Mouse (Mus musculus) adrenal gland, postnatal 25 days (tissue): Measurements from ENCODE around the gene Six3. TPM values are rescaled to one million over a fixed set of nuclear protein-coding genes. Genes with fewer than 3 reads are reported as not detected.

Source experiments
- DNase-seq: peaks from one replicate; pipeline ENCODE4 v3.0.0; 2021; ENCODE audit warnings: mixed read lengths
- total RNA-seq: library from RNA; stranded (reverse); gene quantifications from 2 replicates; pipeline ENCODE4 v1.2.3, GENCODE M21; 2021

The Six3 gene
- total RNA-seq, 1 experiment from 2014 or later, result not detected

DNA sequence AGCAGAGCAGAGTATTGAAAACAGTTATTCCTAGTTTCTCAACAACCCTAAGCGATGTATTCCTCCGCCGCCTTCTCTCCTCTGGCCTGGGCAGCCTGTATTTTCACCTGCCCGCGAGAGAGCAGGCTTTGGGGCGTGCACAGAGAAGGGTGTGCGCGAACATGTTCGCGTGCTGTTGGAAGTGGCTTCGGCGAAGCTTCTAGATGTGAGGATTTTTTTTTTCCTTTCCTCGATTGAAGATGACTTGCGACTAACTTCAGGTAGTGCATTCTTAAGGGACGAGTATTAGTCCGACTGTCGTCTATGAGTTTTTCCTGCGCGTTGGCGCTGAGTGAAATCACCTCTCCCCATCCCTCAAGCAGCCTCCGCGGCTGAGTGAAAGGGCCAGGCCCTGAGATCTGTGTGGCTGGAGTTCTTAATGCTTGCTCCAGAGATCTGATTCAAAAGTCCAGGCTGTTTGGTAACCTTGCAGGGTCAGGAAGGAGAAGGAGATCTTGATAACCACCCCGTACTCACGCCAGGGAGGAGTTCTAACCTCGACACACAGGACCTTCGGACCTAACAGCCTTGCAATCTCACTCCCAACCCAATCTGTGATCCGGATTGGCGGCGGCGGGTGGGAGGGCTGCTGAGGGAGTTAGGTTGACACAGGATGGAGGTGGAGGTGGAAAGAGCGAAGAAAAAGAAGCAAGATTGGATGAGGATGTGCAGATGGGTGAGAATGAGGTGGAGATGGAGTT is 712 bp upstream of the Six3 start:
- no peak for DNase-seq

DNA sequence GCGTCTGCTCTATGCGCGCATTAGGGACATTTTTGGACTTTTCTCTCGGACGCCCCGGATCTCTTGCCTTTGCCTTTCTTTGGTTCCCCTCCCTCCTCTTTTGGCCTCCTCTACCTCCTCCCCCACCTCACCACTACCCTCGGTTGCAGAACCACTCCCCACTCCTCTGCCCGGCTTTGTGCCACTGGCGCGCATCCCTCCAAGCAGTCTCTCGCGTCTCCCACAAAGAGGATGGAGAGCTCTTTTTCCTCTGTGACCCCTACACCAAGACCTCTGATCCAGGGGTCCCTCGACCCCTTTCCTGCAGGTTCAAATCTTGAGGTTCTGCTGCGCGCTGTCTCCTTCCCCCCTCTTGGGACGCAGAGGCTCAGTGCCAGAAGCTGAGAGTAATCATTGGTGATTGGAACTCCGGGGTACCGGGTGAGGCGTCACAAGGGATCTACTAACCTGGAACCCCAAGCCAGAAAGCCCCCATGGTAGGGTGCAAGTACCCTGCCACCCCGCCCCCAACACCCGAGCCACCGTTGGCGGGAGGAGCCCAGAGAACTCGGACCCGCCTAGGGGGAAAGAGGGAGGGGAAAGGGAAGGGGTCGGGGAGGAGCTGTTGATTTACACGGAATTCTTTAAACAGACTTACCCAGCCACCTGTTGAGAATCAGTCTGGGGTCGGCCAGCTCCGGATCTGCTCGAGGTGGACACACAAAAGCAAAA is 758 bp downstream of the Six3 start:
- no peak for DNase-seq

DNA sequence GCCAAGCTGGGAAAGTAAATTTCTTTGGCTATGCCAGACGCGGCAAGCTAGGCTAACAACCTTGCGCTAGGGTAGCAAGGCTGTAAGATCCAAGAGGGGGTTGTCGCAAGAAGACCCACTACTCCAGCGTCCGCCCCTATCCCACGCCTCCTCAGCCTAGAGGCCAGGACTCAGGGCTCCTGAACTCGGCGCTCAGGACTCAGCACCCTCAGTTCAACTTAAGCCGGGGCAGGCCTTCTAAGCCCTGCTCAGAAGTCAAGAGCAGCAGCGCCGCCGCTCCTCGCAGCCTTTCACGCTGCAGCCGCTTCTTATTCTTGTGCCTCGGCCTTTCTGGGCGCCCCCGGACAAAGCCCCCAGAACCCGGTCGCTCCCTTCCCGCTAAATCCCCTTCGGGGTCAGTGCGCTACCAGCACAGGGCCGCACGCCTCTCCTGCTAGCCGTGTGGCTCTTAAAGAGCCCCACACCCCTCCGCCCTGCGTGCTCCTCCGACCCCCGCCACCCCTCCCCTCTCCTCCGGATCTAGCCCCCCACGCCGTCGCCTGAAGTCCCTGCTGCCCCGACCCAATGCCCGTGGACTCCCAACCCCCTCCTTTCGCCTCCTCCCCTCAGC is 1.4 kb downstream of the Six3 start:
- no peak for DNase-seq

DNA sequence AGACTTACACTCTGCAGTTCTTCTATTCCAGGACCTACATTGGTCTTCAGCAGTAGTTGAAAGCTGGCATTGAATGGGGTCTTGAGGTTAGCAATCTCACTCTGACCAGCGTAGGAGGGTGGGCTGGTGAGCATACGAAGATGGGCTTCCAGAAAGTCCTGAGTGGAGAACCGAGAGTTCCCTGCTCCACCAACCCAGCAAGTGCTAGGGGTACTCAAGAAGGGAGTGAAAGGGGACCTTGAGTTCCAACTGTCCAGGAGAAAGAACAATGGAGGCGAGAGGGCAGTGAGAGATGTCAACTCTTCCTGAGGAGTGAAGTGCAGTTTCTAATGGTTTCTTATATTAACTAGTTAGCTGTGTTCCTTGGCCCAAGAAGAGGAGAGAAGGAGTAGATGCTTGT is 2.2 kb downstream of the Six3 start:
- no peak for DNase-seq

DNA sequence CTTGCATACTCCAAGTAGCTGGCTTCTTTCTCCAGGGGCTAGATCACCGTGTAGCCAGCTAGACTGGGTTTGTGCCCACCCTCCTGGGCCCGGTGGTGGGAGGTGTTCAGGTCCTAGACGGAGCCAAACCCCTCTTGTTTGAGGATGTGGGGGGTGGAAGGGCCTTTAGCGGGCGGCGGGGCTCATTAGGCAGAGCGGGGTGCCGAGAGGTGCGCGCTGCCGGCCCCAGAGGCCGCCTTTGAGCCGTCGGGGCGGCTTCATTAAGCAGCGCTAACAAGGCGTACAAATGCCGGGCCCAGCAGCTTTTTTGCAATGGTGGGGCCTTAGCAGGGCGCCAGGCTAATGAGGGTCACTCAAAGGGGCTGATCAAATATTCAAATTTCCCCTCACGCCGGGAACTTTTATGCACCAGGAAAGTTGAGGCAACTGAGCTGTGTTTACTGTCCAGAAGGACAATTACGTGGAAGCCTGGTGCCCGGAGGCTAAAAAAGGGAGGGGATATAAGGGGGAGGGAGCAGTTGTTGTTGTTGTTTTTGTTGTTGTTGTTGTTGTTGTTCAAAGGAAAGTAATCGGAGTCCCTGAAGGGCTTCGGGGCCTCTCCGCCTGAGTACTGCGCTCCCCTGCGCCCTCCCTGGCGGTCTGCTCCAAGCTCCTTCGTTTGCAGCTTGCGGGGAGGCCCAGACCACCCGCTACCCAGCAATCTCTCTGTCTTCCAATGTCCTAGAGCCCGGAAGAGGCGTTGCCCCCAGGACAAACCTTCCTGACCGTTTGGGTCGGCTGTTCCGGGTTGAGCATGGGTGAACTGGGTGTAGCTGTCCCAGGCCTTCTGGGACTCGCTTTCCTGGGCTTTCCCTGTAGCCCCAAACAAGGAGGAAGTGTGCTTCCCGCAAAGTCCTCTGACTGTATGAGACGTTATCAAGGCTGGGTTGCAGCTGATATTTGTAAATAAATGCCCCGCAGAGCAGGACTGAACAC is 3.4 kb downstream of the Six3 start:
- DNase-seq, result no peak

DNA sequence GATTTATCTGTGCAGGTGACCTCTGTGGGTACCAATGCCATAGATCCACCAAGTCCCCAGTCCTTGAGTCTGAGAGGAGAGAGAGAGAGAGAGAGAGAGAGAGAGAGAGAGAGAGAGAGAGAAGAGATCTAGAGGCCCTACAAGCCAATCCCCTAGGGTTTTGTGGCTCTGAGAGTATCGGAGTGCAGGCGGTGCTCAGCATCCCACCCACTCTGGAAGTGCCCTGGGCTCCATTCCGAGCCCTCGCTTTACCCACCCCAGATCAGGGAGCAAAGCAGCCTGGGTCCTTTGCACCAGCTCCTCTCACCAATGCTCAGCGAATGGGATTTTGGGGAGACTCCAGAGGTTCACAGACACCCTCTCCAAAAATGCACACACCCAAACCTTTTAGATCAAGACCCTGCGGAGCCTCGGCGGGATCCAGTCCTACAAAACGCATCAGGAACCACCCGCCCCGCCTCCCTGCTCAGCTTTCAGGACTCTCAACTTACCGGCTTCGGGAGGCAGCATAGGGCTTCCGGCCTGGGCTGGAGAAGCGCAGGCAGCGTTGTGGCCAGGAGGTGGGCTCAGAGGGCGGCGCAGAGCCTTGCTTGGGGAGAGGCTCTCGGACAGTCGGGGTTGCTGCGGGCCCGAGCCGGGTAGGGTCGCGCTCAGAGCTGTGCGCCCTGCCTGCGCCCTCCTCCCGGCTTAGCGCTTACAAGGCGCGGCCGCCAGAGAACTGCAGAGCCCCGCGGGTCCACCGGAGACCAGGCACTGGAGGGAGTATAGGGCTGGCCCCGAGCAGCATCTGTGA is 4.4 kb downstream of the Six3 start:
- no peak for DNase-seq

DNA sequence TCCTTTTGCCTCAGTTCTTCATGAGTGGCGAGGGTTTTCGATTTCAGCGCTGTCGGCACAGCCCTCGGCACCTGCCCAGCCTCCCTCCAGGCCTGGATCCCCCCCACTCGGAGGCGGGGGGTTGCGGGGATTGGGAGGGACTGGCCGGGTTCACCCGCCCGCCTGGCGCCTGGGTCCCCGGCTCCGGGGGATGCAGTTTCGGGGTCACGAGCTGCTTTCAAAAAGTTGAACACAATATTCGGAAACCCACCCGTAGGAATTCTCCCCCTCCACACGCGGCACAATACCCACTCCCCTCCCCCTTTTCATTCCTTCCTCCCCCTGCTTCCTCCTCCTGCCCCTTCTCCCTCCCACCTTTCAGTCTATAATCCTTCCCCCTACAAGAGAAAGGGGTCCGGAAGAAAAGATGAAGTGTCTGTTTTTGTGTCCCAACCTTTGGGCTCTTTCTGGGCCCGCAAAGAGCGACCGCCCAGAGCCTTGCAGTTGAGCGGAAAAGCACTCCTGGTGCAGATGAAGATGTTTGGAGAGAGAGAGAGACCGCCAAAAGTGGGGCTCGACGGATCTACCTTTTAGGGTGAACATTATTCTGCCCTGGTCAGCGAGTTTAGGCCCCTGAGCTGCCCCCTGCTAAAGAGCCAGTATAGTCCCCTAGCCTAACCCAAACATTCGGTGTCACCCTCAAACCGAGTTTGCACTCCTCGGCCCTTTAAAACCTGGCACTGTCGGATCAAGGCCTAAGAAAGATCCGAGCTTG is 5.1 kb downstream of the Six3 start:
- DNase-seq, result no peak

DNA sequence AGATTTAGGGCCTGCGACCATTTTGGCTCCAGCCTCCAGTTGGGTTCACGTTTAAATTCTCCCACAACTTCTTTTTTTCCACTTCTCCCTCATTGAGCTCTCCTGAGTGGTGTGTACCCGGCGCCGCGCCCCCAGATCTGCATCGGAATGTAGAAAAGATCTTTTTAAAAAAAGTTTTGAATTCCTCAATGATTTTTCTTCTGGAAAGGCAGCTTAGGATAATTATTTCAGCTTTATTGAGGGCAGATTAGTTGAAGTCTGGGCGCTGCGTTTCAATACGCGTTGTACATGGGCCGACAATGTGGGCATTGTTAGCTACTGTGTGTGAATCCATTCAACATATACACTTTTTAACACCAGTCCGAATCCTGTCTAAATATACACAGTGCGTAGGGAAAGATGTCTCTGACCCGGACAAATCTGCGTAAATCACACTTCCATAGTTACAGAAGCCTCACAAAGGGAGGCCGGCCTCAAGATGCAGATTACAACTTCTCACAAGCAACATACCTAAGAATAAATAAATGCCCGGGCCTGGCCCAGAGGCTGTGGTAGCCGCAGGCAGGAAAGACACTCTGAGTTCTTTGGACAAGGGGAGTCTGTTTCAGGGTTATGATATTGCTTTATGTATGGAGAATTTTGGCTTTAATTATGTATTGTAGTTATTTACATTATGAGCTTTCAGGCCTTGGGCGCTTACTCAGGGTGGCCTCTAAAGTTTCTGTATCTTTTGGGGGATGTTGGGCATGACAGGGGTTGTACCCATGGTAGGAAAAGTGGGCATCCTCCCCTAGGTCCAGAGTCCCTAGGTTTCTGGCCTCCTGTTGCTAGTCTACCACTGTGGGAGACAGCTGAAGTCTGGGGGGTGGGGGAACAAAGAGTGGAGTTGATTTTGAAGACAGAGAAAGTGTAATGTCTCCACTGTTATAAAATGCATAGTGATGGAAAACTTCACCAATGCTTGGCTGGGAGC is 6.0 kb downstream of the Six3 start:
- no peak for DNase-seq

DNA sequence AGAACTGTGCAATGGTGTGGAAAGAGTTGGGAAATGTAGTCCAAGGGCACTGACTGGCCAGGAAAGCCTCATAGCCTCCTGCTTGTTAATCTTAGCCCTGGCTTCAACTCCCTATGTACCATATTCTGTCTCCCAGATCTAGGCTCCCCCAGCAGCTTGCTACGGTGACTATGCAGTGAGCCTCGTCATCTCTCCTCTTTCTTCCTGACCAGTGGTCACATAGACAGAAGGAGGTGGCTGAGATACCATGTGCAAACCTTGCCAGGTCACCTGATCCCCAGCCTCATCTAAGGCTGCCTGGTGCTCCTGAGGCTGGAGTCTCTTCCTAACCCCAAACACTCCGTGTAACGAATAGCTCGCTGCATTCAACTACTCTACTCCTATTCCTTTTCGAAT is 6.7 kb downstream of the Six3 start:
- DNase-seq, result no peak

DNA sequence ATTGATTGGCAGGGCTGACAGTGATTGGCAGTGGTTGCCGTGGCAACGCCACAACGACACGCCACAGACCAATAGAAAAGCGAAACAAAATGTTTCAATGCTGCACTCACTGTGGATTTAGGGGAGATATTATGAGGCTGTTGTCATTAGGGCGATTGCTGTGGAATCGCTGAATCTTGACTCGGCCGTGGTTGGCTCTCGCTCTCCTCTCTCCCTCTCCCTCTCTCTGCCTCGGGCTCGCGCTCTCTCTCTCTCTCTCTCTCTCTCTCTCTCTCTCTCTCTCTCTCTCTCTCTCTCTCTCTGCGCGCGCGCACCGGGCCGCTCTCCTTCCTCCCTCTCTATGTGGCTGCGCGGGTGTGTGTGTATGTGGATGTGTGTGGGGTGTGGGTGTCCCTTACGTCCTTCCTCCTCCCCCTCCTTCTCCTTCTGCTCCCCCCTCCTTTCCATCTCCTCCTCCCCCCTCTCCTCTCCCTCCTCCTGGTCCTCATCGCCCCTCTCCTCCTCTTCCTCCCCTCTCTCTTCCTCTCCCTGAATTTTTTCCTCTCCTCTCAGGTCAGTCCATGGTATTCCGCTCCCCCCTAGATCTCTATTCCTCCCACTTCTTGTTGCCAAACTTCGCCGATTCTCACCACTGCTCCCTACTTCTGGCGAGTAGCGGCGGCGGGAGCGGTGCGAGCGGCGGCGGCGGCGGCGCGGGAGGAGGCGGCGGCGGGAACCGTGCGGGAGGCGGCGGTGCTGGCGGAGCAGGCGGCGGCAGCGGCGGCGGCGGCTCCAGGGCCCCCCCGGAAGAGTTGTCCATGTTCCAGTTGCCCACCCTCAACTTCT is 7.5 kb downstream of the Six3 start:
- no peak for DNase-seq

DNA sequence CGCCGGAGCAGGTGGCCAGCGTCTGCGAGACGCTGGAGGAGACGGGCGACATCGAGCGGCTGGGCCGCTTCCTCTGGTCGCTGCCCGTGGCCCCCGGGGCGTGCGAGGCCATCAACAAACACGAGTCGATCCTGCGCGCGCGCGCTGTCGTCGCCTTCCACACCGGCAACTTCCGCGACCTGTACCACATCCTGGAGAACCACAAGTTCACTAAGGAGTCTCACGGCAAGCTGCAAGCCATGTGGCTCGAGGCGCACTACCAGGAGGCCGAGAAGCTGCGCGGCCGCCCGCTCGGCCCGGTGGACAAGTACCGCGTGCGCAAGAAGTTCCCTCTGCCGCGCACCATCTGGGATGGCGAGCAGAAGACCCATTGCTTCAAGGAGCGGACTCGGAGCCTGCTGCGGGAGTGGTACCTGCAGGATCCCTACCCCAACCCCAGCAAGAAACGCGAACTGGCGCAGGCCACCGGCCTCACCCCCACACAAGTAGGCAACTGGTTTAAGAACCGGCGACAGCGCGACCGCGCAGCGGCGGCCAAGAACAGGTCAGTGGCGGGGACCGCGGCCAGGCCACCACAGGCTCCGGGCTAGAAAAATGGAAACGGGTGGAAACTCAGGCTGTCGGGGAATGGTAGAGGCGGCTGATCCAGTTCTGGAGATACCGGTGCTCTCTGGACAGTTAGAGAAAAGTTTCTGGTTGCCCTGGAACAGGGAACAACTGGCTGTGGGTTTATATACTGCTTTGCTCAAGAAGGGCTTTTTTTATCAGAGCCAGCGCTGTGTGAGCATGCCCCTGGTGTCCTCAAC is 8.3 kb downstream of the Six3 start:
- DNase-seq, result no peak

DNA sequence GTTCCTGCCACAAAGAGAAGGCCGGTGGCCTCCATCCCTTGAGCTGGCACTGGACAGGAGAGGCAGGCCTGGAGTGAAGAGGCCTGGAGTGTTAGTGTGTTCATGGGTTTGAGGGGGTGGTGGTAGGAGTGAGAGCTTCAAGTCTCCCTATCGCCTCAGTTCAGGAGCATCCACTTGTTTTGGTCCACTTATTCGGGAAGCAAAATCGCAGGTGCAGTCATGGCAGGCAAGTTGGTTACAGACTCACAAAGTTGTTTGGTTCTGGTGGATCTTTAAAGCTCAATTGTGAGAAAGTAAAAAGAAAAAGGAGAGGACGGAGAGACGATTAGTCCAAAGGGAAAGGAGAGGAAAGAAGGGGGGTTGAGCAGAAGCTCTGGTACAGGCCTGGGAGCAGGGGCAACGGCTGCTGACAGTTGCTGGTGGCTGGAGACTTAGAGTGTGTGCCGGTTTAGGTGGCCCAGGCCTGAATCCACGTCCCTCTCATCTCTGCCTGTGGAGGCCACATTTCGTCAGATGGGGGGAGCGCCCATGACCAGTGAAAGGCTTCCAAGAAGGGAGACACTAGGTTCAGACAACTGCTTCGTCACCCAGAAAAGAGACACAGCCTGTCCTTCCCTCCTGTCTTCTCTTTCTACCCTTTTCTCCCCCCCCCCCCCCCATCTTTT is 9.2 kb downstream of the Six3 start:
- DNase-seq, result no peak

DNA sequence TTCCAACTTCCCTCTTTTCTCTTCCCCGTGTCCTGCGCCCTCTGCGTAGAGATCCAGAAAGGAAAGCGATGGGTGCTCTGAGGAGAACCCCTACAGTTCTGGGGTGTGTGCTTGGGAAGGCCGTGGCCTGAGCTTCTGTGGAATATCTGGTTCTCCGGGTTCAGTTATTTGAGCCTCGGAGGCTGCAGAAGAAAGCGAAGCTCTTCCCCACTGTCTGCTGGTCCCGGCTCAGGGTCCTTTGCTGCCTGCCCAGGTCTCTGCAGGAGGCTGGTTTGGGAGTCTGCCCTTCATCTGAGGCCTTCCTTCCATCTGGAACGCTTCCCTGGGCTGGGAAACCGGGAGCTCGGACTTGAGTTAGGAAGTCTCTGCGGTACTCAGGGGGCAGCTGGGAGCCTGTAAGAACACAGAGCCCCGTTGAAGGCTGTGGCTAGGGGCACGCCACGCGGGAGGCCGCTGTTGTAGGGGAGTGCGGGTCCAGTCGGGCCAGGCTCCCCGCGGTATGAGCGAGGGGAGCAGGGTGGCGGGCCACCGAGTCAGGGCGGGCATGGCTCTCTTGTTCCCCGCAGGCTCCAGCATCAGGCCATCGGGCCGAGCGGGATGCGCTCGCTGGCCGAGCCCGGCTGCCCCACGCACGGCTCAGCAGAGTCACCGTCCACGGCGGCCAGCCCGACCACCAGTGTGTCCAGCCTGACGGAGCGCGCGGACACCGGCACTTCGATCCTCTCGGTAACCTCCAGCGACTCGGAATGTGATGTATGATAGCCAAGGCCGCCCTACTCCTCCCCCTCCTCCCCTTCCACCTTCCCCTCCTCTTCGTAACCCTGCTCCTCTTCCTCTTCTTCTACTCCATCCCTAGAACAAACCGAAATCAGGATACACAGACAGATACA is 10.0 kb downstream of the Six3 start:
- no peak for DNase-seq

DNA sequence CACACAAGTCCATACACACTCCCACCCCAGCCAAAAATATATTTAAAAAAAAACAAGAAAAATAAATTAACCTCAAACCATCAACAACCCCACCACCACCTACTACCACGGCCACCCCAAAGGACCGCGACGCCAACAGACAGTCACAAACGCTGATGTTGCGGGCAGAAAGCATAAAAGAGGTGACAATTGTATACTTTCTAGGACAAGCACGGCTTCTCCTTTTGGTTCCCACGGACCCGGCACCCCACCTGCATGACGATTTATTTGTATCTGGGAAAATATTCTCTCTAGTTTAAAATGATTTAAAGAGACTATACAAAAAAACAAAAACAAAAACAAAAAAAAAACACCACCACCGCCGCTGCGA is 10.6 kb downstream of the Six3 start:
- no peak for DNase-seq

DNA sequence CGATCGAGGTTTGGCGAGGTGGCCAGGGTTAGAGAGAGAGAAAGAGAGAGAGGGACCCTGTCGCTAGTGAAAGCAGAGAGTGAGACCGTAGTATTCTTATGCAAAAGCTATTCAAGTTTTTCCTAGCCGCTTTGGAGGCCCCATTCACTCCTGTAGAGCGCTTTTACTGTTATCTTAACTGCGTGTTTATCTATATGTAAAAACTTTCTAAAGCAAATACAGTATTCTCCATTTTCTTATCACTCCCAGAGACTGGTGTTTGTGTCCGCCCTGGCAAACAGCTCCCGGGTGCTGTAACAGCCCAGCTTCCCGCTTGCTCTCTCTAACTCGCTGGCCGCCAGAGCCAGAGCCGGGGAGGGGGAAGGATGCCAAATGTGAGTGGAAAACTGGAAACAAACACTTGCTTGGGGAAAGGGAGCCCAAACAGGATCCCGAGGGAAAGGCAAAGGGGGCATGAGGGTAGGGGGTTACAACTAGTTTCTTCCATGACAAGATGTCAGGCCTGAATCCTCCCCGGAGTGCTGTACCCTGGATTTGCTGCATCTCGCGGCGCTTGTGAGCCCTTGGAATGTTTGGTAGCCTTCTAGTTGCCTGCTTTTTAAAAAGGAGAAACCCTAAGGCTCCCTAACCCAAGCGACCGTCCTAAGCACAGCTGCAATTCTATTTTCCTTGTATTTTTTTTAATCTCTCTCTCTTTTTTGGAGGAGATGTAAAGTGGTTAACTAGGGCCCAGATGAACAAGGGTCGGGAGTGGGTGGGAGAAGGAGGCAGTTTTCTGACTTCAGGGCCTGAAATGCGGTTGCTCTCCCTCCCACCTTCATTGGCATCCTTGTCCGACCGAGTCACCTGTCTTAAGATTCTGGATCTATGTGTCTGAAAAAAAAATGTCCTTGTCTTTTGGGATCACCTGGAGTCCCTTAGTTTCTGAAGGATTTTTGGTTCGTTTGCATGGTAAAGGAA is 11.9 kb downstream of the Six3 start:
- DNase-seq, result no peak
